Mouse (Mus musculus) thymus, postnatal 4 days (tissue): ENCODE measurements around the gene Srpk2.
"Not testable (repeated sequence)": the region's sequence is repeated elsewhere in the genome, so short reads cannot be mapped to it uniquely, and the experiment has no call there.

ENCODE experiments used
- DNase-seq: peaks from one replicate; pipeline ENCODE4 v3.0.0; 2021

The Srpk2 gene

DNA sequence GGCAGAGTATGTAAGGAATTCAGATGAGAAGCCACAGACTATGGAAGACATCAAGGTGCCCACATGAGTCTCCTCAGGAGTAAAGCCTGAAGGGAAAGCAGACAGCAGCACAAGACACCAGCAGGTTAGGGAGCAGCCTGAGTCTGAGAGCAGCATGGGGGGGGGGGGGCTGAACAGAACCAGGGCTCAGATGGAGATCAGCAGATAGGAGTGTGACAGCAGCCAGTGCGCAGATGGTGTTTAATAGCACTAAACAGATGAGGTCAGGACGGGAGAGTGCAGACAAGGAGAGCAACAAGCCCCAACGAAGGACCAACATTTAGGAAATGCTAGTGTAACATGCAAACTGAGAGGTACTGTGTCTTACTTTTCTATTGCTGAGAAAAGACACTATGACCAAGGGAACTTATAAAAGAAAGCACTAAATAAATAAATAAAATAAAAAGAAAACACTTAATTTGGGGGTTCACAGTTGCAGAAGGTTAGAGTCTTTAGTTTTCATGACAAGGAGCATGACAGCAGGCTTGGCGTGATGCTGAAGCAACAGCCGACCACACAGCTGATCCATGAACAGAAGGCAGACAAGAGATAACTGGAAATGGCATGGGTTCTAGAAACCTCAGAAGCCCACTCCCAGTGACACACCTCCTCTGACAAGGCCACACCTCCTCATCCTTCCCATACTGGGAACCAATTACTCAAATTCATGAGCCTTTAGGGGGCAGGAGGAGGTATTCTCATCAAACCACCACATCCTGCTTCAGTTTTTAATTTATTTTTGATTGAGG lies 84.5 kb downstream of the Srpk2 start:
- DNase-seq = no peak

DNA sequence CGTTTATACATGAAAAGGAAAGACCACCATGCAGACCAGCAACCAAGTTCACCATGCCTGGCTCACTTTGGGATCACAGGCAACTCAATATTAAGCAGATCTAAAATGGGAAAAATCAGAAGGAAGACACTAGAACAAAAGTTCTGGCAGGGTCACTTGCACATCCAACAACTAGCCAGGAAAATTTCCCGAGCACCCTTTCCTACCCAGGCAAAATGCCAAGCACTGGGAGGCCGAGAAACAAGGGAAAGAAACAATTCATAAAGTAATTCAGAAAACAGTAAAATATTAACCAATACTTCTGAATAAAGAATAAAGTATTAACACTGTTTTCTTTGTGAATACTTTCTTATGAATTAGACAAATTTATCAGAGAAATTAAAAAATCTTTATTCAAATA lies 85.2 kb downstream of the Srpk2 start:
- no peak for DNase-seq

DNA sequence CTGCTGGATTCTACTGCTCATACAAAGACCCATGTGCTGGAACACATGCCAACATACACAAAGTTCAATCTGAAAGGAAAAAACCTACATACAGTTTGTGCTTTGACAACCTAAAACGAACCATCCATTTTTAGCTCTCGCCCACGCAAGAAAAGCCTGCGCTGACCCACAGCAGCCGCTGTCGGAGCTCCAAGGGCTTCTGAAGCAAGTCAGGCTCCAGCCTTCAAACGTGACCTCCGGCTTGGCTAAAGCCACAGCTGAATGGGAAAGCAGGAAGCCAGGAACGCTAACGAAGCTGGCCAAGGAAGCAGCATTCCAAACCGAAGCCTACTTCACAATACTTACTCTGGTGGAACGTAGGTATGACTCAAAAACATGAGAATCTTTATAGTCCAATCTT lies 85.9 kb downstream of the Srpk2 start:
- no peak for DNase-seq

DNA sequence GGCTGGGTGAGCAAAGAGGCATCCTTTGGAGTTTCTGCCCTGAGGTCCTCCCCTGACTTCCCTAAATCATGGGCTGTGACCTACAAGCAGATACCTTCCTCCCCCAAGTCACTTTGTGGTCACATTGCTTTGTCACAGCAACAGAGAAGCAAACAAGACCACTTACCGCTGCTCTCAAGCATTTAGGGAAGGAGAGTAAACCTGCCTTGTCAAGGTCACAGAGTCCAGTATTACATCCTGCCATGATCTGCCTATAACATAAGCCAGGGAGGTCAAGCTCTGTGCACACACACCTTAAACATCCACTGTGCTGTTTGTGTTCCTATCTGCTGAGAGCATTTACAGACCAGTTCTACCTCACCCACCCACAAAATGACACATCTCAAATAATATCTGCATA lies 86.4 kb downstream of the Srpk2 start:
- no peak for DNase-seq

DNA sequence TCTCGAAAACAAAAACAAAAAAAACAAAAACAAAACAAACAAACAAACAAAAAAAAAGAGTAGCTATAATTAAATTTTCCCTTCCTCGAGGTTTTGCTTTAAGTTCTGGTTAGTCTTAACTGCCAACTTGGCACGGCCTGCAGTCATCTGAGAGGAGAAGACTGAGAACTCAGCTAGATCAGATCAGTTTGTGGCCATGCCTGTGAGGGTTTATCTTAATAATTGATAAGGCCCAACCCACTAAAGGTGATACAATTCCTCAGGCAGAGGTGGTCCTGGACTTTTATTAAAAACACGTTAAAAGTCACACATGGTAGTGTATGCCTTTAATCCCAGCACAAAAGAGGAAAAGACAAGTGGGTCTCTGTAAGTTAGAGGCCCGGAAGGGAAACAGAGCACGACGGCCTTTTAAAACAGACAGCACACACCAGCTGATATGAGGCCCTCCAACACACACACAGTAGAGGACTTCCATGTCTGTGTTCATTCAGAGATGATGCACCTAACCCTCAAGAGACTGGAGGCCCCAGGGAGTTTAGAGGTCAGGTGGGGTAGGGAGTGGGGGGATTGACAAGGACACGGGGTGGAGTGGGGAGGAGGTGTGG lies 87.1 kb downstream of the Srpk2 start:
- DNase-seq = no peak

DNA sequence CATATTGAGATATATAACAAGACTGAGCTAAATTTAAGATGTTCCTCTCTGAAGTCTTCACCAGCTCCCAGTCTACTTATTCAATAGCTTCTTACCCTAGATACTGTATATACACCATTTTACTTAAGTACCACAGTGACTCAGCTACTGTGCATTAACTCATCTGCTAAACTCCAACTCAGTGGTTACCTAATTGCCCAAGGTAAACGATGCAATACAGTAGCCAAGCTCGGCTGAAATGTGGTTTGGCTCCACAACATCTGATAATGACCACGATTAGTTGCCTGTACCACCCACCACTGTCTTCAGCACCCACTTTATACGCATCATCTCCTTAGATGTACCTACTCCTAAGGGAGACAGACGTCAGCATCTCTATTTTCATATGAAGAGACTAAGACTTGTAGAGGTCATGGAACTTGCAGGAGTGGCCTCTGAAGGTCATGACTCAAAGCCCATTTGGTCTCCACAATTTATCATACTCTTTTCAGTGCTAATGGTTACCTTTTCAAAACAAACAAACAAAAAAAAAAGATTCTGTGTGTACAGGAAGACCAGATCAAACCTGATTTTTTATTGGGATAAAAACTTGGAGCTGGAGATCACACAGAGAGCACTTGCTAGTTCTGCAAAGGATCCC lies 88.0 kb downstream of the Srpk2 start:
- no peak for DNase-seq

DNA sequence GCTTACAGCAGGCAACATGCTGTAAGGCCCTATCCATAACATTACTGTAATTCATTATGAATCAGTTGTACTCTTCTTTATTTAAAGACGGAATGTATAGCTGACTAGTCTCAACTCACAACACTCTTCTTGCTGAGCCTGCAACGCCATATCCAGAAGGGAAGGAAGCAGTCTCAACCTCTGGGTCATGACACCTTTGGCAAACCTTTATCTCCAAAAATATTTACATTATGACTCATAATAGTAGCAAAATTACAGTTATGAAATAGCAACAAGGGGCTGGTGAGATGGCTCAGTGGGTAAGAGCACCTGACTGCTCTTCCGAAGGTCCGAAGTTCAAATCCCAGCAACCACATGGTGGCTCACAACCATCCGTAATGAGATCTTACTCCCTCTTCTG lies 94.1 kb downstream of the Srpk2 start:
- not testable (repeated sequence) for DNase-seq

DNA sequence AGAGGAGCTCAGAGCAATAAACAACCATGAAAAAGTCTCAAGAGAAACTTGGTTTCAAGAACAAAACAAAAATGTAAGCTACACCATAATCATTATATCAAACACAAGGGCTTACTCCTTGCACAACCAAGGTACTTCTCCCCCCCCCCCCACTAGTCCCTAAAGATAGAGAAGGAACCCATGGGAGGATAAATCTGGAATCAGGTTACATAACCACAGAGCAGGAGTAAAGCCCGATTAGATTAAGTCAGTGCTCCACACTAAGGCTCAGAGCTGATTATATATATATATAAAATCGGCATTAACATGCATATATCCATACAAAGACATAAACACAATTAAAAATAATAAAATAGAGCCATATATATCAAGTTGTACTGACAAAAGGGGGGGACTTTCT lies 96.8 kb downstream of the Srpk2 start:
- DNase-seq = no peak

DNA sequence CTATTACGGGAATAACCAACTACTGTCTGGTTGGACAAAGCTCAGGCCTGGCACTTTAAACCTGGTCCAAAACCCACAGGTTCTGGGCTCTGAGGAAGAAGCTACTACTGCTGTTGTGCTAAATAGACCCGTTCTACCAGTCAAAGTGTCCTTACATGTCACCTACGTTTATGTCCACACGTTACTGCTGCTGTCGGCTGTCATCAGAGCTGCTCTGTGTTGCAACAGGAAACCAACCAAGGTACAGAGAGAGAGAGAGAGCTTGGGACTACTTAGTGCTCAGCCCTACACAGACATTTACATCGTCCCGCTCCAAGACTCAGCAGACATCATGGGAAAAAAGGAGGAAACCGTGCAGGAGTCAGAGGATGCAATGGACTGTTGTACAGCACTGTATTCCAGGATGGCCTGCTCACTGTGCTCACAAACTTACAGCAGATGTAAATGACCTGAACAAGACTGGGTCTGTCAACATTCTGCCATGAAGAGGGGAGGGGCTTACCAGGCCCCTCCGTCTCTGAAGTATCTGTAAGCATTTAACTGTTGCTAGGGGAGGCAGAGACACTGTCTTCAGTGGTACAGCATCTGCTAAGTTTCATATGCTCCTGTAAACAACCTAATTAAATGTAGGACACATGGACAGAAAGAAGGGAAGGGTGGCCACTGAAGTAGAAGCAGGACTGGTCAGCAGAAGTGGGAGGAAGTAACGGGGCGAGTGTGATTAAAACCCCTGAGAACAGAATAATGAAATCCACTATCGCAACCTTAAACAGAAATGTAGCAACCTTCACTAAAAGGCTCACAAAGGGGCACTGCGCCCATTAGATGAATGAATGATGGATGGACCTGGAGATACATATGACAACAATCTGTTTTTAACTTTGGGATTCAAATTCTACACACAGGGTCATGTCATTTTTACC lies 97.6 kb downstream of the Srpk2 start:
- DNase-seq = no peak

DNA sequence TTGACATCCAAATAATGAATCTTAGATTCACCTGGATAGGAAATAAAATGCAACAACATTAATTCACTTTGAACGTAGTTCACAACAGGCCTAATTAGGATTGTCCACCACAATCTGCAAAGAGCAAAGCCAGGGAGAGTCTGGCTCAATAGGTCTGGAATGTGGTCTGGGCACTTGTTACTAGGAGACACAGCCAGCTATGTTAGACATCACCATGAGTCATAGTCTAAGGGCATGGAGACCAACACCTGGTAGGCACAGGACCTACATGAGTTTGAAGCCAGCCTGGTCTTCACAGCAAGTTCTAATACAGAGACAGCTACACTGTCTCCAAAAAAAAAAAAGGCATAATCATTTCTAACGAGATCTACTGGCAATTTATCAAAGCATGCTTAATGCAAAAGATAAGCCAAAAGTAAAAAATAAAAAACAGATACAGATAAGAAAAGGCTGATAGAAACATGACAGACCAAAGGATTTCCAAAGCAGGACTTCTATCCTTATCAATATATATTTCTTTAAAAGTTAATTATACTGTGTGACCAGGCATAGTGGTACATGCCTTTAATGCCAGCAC lies 102.8 kb downstream of the Srpk2 start:
- no peak for DNase-seq

DNA sequence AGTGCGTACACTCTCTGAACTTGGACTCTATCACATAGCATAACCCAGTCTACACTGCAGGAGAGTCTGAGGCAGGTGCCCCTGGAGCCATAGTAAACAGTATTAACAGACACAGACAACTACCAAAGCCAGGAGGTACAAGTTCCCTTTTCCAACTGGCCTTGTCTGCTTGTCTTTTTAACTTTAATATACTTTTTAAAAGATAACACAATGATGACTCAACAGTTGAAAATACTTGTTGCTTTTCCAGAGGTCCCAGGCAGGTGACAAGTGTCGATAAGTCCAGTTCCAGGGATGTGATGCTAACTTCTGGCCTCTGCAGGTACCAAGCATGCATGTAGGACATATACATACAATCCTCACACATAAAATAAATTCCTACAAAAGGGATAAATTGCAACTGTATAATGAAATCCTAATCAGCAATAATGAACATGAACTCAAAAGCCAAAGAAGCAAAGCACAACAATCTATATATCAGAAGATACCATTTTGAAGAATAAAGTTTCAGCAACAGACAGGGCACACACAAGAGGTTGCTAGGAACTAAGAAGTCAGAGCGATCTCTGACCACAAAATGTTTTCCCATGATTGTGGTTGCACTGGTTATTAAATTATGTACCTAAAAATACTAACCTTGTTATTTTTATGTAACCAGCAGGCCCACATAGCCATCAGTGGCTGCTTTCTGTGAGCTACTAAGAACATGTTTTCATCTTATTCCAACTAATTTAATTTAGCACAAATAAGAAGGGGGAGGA lies 105.1 kb downstream of the Srpk2 start:
- DNase-seq = no peak

DNA sequence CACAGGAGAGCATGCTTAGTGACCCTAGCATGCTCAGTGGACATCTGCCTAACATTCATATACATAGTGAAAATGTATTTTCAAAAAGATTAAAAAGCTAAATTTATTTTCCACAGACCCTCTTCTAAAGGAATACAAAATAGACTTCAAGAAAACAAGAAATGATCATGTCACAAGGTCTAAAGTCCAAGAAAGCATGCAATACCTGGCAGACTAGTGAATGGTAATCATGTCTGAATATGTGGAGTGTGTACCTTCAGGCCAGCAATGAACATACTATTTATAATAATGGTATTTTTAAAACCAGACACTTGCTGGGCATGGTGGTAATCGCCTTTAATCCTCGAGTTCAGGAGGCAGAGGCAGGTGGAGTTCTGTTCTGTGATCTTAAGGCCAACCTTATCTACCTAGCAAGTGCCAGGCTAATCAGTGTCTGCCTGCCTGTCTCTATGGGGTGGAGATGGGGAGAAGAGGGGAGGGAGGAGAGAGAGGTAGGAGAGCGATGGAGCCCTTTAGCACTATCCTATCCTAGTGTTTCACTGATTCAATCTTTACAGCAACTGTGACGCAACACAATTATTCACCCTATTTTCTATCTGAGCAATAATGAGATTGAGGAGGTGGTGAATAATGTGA lies 106.0 kb downstream of the Srpk2 start:
- DNase-seq = no peak

DNA sequence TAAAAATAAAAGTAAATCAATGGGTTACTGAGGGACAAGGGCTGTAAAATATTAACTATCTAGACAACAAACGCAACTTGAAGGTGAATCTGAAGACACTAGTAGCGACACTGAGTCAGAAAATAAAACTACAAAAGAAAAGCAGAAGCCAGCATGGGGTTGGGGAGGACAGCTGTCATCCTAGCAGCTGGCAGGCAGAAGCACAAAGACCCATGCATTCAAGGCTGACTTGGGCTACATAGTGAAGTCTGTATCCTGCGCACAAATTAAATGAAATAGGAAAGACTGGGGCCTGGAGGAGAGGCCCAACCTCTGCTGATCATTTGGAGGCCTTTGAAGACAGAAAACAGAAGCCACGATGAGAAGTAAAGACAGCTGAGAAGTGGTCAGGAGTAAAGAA lies 106.6 kb downstream of the Srpk2 start:
- no peak for DNase-seq

DNA sequence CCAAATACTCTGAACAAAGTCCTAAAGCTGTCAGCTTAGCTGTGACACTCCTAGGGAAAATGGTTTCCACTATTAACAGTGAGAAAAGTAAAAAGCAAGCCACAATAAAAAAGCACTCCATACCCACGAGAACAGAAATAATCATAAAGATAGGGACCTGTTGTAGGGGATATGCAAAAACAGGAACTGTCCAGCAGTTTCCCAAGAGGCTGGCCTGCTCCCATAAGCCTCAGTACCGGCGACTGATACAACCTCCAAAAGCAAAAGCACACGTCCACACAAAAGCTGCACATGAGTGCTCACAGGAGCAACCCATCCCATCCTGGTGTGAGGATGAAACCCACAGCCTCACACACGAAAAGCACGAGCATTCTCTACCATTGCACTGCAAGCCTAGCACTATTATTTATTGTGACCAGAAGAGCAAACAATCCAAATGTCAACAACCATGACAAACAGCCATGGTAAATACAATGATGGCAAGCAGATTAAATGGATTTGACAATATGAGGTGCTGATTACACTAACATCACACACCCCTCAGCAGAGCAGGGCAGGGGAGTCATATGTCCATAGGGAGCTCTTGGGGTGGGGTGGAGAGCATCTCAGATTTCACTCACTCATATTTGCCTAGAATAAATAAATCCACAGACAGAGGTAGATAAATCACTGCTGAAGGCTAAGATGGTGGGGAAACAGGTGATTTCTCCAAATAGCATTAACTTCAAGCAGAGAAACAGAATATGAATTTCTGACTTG lies 107.9 kb downstream of the Srpk2 start:
- no peak for DNase-seq

DNA sequence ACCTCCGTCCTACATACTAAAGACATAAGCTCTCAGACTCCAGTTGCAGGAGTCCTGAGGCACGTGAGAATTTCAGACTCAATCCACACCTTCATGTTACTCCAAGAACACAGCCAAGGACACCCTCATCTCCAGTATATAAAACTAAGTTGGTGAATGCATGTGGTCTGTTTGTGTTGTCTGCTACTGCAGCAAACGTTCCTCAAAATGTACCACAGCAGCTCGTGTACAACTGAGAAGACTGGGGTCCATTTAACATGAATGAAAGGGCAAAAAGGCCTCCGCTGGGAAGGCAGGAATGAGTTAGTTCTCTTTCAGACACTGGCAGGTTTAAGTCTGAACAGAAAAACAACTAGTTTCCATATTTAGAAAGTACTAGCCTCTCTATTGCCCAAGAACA lies 110.5 kb downstream of the Srpk2 start:
- DNase-seq = no peak

DNA sequence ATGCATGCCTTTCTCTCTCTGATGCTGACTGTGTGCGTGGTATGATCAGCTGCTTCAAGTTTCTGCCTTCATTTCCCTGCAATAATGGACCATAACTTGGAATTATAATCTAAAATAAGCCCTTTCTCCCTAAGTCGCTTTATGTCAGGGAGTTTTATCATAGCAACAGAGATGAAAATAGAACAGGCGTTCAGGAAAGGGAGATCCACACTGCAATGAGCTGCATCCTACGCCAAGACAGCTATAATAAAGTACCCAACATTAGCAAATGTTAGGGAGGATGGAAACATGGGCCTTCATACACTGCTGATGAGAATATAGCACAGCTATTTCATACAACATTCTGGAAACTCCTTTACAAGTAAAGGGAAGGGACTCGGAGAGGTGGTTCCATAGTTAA lies 116.2 kb downstream of the Srpk2 start:
- DNase-seq = no peak

DNA sequence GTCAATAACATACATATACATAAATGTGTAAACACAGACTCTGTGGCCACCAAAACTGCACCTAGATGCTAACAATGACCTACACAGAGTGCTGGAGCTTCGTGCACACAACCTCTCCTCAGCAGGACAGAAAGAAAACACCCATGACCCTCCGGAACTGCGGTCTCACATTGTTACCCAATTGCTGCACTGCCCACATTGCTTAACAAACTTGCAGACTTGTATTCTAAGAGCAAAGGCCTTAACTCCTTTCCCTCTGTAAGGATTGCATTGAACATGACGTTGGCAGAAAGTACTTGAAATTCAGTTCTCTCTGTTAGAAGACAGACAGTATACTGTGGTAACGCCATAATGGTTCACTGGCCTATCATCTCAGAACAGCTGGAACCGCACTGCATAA lies 118.0 kb downstream of the Srpk2 start:
- DNase-seq = no peak

DNA sequence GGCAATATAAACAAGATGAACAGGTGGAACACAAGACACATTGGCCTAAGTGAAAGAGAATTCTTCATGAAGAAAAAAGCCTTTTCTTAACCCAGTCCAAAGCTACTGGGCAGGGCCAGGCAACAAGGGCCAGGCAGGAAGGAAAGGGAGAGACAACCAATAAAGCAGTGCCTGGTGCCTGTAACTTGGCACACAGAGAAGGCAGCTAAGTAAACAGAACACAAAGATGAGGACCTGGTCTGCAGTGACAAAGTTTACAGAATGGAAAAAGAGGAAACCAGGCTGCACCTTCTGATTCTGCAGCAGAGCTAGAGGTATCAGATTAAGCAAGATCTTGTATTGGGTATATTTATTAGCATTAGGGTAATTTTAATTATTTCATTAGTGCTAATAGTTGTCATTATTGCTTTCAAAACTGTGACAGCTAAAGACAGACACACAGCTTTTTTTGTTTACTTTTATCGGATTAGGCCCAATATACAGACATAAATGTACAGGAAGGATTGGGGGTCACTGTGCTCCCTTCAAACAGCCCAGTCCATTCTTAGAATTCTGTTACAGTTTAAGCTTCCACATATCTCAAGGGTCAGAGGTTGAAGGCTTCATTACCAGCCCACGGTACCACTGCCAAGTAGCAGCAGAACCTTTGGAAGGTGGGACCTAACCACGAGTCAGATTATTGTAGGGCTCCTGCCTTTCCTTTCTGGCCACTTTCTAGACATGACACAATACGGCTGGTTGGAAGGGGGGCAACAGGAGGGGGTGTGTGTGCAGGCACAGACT lies 121.9 kb downstream of the Srpk2 start:
- DNase-seq = no peak

DNA sequence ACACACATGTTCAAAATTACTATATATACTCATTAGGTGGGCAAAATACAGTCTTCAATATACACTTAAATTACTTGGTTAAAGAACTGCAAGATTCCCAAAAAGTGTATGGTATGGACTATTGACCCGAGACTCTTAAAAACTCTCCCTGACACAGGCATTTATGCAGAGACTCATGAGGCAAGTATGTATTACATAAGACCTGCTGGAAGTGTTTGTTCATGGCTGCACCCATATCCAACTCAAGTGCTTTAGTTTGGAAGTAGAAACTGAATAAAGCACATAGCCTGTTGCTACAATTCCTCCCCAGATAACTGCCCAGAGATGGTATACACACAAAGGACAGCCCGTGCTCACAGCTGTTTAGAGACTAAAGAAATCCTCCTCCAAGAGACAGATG lies 123.2 kb downstream of the Srpk2 start:
- DNase-seq = no peak

DNA sequence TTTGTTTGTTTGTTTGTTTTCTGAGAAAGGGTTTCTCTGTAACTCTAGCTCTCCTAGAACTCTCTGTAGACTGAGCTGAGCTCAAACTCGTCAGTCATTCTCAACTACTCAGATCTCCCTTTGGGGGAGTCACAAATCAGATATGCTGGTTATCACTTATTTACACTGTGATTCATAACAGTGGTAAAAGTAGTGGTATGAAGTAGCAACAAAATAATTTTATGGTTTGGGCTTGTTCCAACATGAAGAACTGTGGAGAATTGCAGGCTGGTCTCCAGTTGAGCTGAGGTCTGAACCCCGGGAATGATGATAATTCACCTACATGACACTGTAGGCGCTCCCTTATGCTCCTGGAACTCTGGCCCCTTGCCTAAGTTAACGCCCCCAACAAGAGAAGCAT lies 124.2 kb downstream of the Srpk2 start:
- DNase-seq = no peak
